Mouse (Mus musculus) thymus, postnatal 14 days (tissue): ENCODE measurements around the gene Trappc3.
"Not testable (repeated sequence)": the region's sequence is repeated elsewhere in the genome, so short reads cannot be mapped to it uniquely, and the experiment has no call there.

Experiments
- DNase-seq: peaks from one replicate; pipeline ENCODE4 v3.0.0; 2021

Gene Trappc3

DNA sequence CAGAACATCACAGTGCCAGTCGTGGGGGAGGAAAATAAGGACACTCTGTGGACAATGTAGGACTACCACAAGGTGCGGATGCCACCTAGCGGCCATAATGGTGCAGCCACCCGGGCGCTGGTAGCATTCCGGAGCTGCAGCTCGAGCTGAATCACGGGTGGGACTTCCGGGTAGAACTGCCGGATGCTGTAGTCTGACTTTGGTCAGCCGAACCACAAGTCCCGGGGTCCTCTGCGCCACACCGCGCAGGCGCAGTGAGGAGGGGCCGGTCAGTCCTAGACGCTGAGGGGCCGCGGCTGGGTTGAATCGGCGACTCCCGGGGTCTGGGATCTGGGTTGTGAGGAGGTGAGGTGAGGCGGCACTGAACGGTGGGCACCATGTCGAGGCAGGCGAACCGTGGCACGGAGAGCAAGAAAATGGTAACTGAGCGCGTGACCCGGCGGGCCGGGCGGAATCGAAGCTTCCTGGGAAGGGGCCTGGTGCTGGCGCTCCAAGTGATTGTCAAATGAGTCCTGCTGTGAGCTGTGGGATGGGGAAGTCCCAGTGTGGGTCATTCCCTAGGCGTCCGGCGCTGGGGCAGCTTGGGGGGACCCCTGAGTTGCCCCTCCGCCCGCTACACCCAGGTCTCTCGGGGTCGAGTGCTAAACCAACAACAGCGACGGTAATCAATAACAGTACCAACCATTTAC is at the start of gene Trappc3:
Gene Trappc3, plus strand, starts transcription at position 207 of the 689 bp plus-strand sequence.
- DNase-seq: peak; percentile 99

DNA sequence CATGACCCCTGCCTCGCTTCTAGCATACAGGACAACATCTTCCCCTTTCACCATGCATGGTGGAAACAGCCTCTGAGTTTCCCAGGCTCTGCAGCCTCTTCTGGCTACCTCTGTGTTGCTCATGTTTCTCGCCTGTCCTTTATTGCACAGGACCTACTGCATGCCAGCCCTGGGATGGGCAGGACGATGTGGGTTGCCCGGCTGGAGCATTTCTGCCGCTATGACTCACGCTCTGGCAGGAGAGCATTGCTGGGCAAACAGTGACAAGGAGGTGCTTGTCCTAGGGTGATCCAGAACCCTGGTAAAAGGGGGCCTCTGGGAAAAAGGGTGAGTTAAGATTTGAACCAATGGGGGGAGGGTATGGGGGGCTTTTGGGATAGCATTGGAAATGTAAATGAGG is 44.4 kb upstream of the Trappc3 start:
- no peak for DNase-seq

DNA sequence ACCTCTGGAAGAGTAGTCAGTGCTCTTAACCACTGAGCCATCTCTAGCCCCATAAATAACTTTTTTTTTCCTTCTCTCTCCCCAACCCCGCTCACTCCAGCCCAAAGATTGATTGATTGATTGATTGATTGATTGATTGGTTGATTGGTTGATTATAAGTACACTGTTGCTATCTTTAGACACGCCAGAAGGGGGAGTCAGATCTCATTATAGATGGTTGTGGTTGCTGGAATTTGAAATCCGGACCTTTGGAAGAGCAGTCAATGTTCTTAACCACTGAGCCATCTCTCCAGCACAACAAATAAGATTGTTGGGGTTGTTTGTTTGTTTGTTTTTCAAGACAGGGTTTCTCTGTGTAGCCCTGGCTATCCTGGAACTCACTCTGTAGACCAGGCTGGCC is 42.6 kb upstream of the Trappc3 start:
- not testable (repeated sequence) for DNase-seq

- DNase-seq: no peak
These were observed 42.1 kb upstream of the Trappc3 start for GRCm38 (mm10) chr4:126220045-126220444.

DNA sequence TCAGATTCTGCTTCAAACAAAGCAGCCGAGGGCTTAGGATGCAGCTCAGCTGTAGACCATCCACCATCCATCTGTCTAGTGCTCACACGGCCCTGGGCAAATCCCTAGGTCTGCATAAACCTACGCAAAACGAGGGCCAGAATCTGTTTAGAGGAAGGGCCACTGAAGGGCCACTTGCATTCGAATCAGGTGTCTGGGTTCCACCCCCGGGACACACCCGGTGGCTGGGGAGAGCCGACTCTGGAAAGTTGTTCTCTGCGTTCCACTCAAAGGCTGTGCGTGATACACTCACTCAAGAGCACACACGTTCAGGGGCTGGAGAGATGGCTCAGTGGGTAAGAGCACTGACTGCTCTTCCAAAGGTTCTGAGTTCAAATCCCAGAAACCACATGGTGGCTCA is 39.5 kb upstream of the Trappc3 start:
- no peak for DNase-seq

GRCm38 (mm10) chr4:126226640-126227039 is 35.5 kb upstream of the Trappc3 start:
- DNase-seq: no peak

DNA sequence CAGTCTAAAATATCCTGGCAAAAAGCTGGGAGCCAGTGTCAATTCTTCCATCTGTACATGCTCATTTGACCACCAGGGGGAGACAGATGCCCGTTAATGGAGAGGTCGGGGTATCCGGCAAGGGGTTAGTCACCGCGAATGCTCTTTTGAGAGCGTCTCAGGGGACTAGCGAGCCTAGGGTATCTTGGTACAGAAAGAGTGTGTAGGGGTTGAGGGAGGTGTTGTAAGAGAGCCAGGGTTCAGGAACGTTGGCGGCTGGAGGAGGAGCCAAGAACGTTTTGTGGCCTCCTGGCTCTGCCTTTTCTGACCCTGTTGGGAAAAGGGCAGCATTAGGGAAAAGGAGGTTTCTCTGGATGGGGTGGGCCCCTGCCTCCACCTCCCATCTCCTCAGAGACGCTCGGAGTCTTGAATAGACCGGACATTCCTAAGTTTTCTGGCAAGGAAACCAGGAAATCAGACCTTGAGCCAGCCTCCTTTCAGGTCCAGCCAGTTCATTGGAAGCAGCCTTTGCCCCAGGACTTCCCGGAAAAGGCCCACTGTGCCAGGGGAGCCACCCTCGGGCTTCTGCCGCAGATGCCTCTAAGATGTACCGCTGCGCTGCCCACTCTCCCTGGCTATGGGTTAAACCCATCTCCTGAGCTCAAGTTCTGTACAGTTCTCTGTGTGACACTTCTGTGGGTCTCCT is 34.9 kb upstream of the Trappc3 start:
- DNase-seq: peak; percentile 92

DNA sequence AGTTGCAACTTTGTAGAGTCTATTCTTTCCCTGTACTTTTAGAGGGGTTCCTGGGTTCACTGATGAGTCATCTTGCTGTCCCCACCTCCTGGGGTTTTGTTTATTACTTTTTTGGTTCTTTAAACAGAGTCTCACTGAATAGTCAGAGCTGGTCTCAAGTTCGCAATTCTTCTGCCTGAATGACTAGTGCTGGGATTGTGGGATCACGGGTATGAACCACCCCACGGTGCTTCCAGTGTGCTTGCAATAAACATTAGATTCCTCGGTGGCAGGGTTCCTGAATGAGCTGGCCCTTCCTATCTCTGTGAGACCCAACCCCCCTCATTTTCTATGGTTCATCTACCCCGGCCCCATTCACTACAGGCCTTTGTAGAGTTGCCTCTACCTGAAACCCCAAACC is 34.0 kb upstream of the Trappc3 start:
- DNase-seq: no peak

DNA sequence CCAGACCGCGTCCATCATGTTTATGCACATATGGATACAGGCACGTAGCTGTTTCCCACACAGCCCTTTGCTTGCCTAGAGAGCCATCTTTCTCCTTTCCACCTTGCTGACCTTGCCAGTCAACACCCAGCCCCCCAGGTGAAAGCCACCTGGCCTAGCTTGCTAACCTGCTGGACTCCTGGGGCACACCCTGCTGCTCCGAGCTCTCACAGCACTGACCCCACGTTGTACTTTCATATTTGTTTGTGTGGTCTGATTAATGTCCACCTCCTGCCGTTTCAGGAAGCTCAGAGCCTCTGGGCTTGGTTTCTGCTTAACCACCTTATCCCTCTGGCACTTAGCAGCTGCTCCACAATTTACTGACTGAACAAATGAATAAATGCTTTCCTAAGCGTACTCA is 32.2 kb upstream of the Trappc3 start:
- DNase-seq: no peak

- DNase-seq: no peak
These were observed 28.3 kb upstream of the Trappc3 start for GRCm38 (mm10) chr4:126233676-126234308.

DNA sequence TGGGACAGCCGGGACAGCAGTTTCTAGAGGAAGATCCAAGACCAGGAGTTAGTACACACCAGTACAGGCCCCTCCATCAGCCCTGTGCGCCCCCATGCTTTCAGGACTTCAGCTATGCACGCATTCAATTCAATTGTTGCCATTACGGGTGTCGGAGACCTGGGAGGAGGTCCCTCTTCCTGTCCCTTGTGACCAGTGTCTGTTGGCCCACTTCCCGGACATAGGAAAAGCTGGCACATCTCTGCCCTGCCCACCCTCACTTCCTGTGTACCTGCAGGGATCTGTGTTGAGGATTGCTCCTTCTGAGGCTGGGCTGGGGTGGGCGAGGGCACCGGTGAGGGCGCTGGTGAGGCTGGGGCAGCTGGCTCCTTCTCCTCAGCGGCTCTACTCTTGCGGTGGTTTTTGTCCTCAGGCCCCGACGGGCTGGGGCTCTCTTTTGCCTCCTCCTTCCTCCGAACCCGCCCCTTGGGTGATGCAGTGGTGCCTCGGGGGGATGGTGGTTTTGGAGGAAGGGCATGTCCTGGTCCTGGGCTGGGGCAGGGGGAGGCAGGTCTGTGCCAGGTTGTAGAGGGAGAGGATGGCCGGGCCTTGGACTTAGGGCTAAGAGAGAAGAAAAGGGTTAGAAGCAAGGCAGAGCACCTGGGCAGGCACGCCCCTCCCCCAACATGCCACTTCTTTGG is 27.5 kb upstream of the Trappc3 start:
- DNase-seq: no peak

DNA sequence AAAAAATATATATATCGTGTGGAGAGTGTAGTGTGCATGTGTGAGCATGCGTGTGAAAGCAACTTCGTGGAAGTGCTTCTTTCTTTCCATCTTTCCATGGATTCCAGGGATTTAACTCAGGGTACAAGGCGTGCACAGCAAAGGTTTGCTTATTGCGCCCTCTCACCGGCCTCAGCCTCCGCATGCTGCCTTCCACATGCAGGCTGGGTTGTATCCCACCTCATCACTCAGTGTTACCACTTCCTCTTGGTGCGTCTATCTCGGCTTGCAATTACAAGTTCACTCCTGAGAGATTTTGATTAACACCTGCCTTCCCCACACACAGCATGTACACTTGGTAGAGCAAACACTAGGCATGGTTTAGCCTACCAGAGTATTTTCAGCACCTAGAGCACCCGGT is 26.9 kb upstream of the Trappc3 start:
- peak; percentile 42 for DNase-seq

DNA sequence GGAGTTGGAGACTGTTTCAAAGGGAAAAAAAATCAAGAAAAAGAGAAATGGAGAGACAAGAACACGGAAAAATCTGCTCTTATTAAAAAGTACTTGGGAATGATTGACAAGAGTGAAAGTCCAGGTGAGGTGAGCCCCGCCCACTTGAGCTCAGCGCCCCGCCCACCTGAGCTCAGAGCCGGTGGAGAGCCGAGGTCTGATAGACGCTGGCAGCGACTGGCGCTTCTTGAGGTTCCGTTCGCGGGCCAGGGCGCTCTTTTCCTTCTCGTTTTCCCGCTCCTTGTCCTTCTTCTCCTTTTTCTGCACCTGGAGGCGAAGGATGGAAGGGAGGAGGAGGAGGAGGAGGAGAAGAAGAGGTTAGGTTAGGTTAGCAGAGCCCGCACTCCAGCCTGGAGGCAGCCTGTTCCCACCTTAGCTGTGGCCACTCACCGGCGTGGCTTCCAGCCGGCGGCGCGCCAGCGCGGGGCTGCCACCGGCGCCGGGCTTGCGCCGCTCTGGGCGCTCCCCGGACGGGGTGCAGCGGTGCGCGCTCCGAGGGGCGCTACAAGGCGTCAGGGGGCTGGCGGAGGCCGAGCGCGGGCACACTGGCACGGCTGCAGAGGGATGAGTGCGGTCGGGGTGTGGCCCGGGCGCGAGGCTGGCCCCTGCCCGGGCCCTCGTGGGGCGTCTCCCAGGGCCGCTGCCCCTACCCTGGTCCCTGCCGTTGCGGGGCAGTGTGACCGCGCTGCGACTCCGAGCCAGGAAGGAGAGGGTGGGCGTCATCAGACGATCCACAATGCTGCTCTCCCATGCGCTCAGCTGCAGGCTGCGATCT is 25.5 kb upstream of the Trappc3 start:
- no peak for DNase-seq

DNA sequence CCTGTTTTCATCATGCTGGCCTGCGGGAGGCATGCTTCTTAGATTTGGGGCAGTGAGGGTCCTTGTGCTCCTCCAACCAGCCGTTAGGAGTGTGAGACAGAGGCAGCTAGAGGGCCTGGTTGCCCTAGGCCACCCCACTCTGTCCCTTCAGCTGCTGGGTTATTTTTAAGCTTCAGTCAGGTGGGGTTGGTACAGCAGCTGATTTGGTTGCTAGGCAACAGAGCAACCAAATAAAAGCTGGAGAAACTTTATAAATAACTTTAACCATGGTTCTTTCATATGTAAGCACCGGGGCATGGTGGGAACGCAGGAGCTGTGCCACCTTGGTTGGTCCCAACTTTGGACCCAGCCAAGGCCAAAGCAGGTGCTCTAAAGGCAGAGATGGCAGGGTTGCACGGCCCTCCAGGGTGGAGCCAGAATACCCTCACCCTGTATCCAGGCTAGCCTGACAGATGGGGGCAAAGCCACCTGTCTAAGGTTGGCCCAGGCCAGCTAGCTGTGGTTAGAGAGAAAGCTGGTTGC is 24.3 kb upstream of the Trappc3 start:
- no peak for DNase-seq

- DNase-seq: no peak
These were observed 22.2 kb upstream of the Trappc3 start for GRCm38 (mm10) chr4:126239862-126240475.

- no peak for DNase-seq
These were observed 20.2 kb upstream of the Trappc3 start for GRCm38 (mm10) chr4:126241956-126242355.

DNA sequence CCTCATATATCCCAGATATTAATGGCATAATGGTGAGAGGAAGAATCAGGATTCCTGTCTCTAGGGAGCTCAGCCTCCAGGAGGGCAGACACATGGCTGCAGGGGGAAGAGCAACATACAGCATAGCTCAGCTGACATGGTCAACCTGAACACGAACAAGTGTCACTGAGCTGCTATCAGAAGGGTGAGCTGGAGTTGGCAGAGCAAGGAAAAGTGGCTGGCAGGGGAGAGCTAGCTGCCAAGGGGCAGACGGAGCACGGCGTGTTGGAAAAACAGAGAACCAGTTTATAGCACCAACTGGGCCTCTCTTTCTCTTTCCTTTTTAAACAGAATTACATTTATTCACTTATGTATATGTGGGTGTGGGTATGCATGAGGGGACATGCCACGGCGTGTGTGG is 19.6 kb upstream of the Trappc3 start:
- DNase-seq: no peak

GRCm38 (mm10) chr4:126246202-126246889 is 15.8 kb upstream of the Trappc3 start:
- DNase-seq: no peak

DNA sequence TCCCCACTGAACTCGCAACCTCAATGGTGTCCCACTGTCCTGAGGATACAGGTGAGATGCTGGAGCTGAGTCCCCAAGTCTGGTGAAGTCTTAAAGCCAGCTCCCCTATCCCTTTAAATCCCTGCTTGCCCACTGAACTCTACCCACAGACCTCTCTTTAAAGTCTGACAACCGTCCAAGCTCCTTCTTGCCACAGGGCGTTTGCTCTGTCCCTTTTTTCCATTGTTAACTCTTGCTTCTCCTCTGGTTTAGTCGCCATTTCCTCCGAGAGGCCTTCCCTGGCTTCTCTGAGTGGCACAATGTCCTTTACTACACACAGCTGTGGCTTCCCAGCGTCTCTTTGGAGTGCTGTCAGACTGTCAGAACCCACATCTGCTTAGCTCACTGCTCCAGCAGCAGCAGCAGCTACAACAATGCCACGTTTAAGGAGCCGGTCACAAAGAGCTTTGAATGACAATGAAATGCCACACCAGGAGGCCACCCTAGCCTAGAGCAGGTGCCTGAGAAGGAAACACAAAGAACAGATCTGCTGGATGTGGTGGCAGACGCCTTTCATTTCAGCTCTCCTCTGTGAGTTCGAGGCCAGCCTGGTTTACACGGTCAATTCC is 13.8 kb upstream of the Trappc3 start:
- no peak for DNase-seq

DNA sequence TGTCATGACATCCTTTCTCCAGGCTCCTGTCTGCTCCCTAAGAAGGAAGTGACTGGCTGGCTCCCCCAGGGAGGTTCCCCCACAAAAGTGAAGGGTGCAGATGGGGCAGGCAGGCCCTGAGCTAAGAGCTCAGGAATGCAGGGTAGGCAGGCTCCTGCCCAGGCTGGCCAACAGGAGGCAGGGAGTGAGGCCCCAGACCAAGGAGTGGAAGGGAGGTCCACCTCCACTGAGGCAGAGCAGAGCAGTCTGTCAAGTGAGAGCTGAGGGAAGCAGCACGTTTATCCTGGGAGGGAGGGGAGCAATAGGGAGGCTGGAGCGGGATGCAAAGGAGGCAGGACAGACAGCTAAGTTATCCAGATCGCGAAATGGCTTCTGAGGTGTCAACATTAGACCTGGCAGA is 11.5 kb upstream of the Trappc3 start:
- DNase-seq: no peak

GRCm38 (mm10) chr4:126251655-126252254 is 10.4 kb upstream of the Trappc3 start:
- no peak for DNase-seq
